Mouse (Mus musculus): ENCODE results near the gene Apoc2.

Gene Apoc2

DNA sequence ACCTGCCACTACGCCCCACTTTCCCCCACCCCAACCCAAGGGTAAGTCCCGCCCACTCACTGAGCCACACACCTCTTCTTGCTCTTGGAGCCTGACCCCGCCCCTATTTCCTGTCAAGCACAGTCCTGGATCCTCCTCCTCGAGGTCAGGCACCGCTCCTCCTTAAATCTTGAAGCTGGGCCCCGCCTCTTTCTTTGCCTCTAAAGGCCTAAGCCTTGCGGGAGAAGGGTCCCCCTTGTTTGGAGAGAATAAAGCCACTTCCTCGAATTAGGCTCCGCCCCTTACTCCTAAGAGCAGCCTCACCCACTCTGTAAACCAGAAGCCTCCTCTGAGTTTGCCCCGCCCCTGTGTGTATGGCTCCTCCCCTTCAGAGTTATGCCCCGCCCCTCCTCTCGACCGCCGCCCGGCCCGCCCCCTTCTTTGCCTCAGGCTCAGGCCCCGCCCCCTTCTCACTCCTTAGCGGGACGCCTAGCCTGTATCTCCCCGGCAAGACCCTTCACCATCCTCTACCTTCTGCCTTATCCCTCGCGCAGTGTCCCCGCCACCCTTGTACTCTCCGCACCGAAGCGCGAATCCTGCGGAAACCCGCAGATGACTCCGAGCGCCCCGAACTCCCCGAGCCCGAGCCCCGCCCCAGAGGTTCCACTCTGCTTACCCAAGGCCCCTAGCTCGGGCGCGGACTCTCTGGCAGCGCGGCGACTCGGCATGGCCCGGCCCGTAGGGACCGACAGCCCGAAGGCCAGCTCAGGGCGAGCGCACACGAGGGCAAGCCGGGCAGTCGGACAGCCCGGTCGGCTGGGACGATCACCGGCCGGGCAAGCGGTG is 49.0 kb downstream of the Apoc2 start:
- DNase-seq (ENCODE audit: low read depth, low spot score): peak; percentile 75

DNA sequence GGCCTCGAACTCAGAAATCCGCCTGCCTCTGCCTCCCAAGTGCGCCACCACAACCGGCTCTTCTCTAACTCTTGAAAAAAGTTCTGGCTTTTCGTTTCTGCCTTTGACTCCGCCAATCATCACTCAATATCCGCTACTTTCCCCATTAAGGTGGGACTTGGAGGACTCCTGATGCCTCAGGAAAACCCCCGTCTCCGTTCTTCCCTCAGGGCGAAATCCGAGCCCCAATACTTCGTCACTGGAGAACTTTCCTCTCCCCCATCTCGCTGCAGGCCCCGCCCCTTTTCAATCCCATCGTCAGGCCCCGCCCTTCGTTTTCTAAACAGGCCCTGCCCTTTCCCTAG is 49.6 kb downstream of the Apoc2 start:
- DNase-seq (ENCODE audit: low read depth, low spot score): no peak

DNA sequence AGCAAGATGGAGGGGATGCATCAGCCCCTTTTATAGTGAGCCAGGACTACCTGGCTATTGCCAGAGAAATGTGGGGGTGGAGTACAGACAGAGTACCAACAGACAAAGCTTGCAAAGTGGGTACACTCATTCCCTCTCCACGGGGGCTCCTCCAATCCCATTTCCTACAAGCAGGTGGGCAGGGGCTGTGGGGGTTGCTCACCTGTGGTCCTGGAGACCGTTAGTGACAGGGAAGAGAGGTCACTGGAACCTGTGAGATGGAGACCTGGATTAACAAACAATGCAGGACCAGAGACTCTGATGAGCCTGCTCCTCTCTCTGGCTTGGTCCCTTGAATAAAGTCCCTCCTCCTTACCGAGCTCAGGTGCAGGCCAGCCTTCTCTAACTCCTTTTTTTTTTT is 50.0 kb downstream of the Apoc2 start:
- DNase-seq (ENCODE audit: low read depth, low spot score): no peak

DNA sequence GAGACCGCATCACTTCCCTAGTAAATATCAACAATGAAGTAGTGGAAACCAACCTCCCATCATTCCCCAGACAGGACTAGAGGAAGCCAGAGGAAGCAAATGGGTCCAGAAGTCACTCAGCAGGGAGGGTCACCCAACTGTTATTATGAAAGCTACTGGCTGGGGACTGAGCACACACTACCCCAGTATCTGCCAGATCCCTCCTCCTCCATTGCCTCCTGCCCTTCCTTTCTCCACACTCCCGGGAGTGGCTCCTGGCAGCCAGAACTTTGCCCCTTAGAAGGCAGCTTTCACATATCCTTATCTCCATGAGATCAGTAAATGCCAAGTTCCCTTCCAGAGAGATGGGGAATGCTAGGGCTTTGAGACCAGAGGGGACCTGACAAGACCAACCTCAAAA is 54.3 kb downstream of the Apoc2 start:
- DNase-seq (ENCODE audit: low read depth, low spot score): no peak

DNA sequence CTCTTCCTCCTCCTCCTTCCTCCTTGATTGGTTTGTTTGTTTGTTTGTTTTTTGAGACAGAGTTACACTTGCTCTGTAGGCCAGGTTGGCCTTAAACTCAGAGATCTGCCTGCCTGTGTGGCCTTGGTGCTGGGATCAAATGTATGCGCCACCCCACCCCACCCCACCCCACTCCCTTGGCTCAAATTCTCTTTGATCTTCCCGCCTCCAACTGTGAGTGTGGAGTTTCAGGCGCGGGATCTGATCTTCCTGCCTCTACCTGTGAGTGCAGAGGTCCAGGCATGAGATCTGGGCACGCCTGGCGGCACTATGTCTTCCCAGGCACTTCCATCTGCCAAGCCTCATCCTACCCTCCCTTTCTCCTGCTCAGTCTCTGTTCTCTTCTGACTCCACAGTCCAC is 55.5 kb downstream of the Apoc2 start:
- no peak for DNase-seq (ENCODE audit: low read depth, low spot score)
